Mouse (Mus musculus) stomach, embryonic 16.5 days (tissue): ENCODE data around the gene Slc1a2. TPM values are rescaled to one million over a fixed set of nuclear protein-coding genes. Genes with fewer than 3 reads are reported as not detected.

Experiments
- polyA plus RNA-seq: library from polyadenylated mRNA; unstranded; fragments of >200 nt; fragmentation: Nextera tagmentation; extraction: Ambion mirVana; gene quantifications from 2 replicates; pipeline ENCODE4 v1.2.1, GENCODE M21; 2015

Gene Slc1a2
- polyA plus RNA-seq, 1 experiment from 2014 or later = 1.0 TPM

Other genes starting within 250 kb of the Slc1a2 start
- 2.8 and 3.9 TPM in 2 replicates for gene Fjx1, start 206.2 kb upstream of the Slc1a2 start, polyA plus RNA-seq
- 34.5 and 35.2 TPM in 2 replicates for gene Pamr1, start 108.6 kb upstream of the Slc1a2 start, polyA plus RNA-seq
- 26.5 and 33.8 TPM in 2 replicates for gene Cd44, start 243.0 kb downstream of the Slc1a2 start, polyA plus RNA-seq